In the genomic region with DNA sequence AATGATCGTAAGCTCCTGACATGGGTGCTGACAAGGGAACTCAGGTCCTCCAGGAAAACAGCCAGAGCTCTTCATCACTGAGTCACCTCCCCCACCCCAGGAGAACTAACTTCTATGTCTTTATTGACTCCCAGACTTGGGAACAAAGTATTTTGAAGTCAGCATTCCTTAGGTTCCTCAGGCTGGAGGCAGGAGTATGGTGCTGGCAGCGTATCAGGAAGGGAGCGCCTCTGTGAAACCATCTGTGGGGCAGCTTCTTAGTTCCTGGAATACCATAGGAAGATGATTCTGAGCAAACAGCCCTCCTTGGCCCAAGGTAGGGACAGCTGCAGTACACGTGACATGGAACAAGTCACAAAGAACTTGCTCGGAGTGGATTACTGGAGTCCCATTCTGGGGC, we compare ENCODE assay signal across 14 mouse cellular contexts.
A peak's percentile ranks its signal among the peaks of the same experiment; 100 is the strongest.
DNase-seq lines count a peak whose midpoint lies in the region; ATAC-seq and TF ChIP-seq lines count a peak whose summit lies in the region.
"Had no signal": no experiment of that assay in that cellular context is flagged by ENCODE, and none has a peak within 500 bp of the region (broad histone marks: within the 10 kb centered on the region; RNA-seq: fewer than 3 reads in every experiment).

No protein-coding gene starts in this region.

- no peaks in the 10 kb centered on the region for H3K9me3 ChIP-seq in heart, embryonic 16.5 days (replicated peaks; ENCODE audit: control insufficient read depth, low read length)
- H3K9me3 ChIP-seq in midbrain, embryonic 14.5 days (ENCODE audit: control insufficient read depth, low read length): no peaks in the 10 kb centered on the region
- H3K9me3 ChIP-seq: embryonic facial prominence, embryonic 13.5 days; forebrain, embryonic 13.5 days; hindbrain, embryonic 10.5 days had no signal

- H3K27ac ChIP-seq in heart, embryonic 16.5 days (ENCODE audit: low read length): no peak overlapping the region
- H3K27ac ChIP-seq in midbrain, embryonic 14.5 days (replicated peaks; ENCODE audit: low read depth, low read length): no peak overlapping the region
- H3K27ac ChIP-seq: embryonic facial prominence, embryonic 13.5 days; forebrain, embryonic 13.5 days; hindbrain, embryonic 10.5 days had no signal

- no peak for TF ChIP-seq POLR2A in lung, adult 2 months (IDR thresholded peaks at IDR 0.05; ENCODE audit: borderline replicate concordance, extremely low read depth, low read depth, low read length)

- WGBS in heart, embryonic 16.5 days: 38% methylated on average over 5 of the region's 5 CpGs
- WGBS in lung, adult 2 months: 77% methylated on average over 5 of the region's 5 CpGs
- 88% methylated on average over 5 of the region's 5 CpGs for WGBS in midbrain, embryonic 14.5 days

- no peak overlapping the region for H3K4me2 ChIP-seq in heart, embryonic 16.5 days (ENCODE audit: low read depth, low read length)
- H3K4me2 ChIP-seq in midbrain, embryonic 14.5 days (ENCODE audit: low read length): no peak overlapping the region
- H3K4me2 ChIP-seq: embryonic facial prominence, embryonic 13.5 days; forebrain, embryonic 13.5 days had no signal

- no peak overlapping the region for H3K9ac ChIP-seq in heart, embryonic 16.5 days (ENCODE audit: low read length)
- H3K9ac ChIP-seq in midbrain, embryonic 14.5 days (replicated peaks; ENCODE audit: low read length): no peak overlapping the region
- H3K9ac ChIP-seq: embryonic facial prominence, embryonic 13.5 days; forebrain, embryonic 13.5 days had no signal

- TF ChIP-seq CTCF in lung, adult 2 months (IDR thresholded peaks at IDR 0.05; ENCODE audit: insufficient read depth, low read length): no peak

- ATAC-seq in heart, embryonic 16.5 days (replicated peaks; ENCODE audit: extremely low read depth, insufficient read depth, low FRiP score): peak; percentile 49; the same call in 1 of the 2 replicates
- no peak for ATAC-seq in midbrain, embryonic 14.5 days (ENCODE audit: low FRiP score, low TSS enrichment)
- ATAC-seq in CD4-positive, CD25-positive, alpha-beta regulatory T cell, adult 4 months: no peak
- ATAC-seq: forebrain, embryonic 13.5 days; intestine, embryonic 16.5 days had no signal

- DNase-seq in heart, adult 11 months: no peak
- peak; percentile 39 for DNase-seq in 3T3-L1 (ENCODE audit: low read depth, low spot score)
- DNase-seq in fibroblast of lung, adult 2 months (ENCODE audit: low read depth): peak; percentile 62
- peak; percentile 17 for DNase-seq in lung, adult 2 months
- no peak for DNase-seq in midbrain, embryonic 14.5 days
- no peak for DNase-seq in ovary, adult 18-20 months (ENCODE audit: low spot score)
- DNase-seq: left cerebral cortex, postnatal 4 days; right cerebral cortex, postnatal 25 days had no signal

- no peaks in the 10 kb centered on the region for H3K36me3 ChIP-seq in heart, embryonic 16.5 days (ENCODE audit: control insufficient read depth, insufficient read depth)
- H3K36me3 ChIP-seq in midbrain, embryonic 14.5 days (ENCODE audit: control insufficient read depth, insufficient read depth, low read length): no peaks in the 10 kb centered on the region
- H3K36me3 ChIP-seq: embryonic facial prominence, embryonic 13.5 days had no signal

- no peak overlapping the region for H3K4me3 ChIP-seq in heart, embryonic 16.5 days (ENCODE audit: low read length)
- H3K4me3 ChIP-seq in lung, adult 2 months (replicated peaks; ENCODE audit: extremely low read depth, low read depth, low read length): no peak overlapping the region
- H3K4me3 ChIP-seq in midbrain, embryonic 14.5 days (replicated peaks; ENCODE audit: low read depth, low read length): no peak overlapping the region
- H3K4me3 ChIP-seq: embryonic facial prominence, embryonic 13.5 days; forebrain, embryonic 13.5 days; hindbrain, embryonic 10.5 days had no signal

- H3K27me3 ChIP-seq in heart, embryonic 16.5 days (ENCODE audit: control insufficient read depth, insufficient read depth, low read length): no peaks in the 10 kb centered on the region
- H3K27me3 ChIP-seq in midbrain, embryonic 14.5 days (ENCODE audit: control insufficient read depth, insufficient read depth, low read length): no peaks in the 10 kb centered on the region
- H3K27me3 ChIP-seq: embryonic facial prominence, embryonic 13.5 days; forebrain, embryonic 13.5 days had no signal

- H3K4me1 ChIP-seq in heart, embryonic 16.5 days (ENCODE audit: control insufficient read depth, insufficient read depth, low read length): peaks cover 6% of the 10 kb centered on the region
- no peaks in the 10 kb centered on the region for H3K4me1 ChIP-seq in lung, adult 2 months (ENCODE audit: control insufficient read depth, insufficient read depth, low read length)
- H3K4me1 ChIP-seq in midbrain, embryonic 14.5 days (ENCODE audit: control insufficient read depth, insufficient read depth, low read length): no peaks in the 10 kb centered on the region
- H3K4me1 ChIP-seq: hindbrain, embryonic 10.5 days had no signal

Comparison
In these comparisons a context has a peak if more than half of its experiments do, and no peak if none do; other contexts are left out.
1. DNase-seq: peak in 3T3-L1 (single experiment), fibroblast of lung, adult 2 months (single experiment) and lung, adult 2 months (single experiment); none in heart, adult 11 months (single experiment), midbrain, embryonic 14.5 days (single experiment) and ovary, adult 18-20 months (single experiment).